Mouse (Mus musculus): ENCODE results near the gene Gnat2.

DNA sequence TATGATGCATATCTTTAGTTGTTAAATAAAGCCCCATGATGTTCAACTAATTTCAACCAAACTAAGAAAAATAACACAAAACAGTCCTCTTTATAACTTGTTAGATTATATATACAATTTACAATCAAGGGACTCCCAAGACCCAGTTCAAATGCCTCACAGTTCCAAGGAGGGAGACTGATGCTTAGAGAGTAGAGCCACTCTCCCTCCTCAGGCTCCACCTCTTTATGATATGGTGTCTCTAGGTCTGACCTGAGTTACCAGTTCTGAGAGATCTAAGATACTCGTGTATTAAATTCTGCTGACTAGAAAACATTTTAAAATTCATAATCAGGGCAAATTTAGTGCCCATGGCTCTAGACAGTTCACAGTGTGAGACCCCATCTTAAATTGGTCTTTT is 46.5 kb downstream of the Gnat2 start:
- TF ChIP-seq TAL1 (IDR thresholded peaks at IDR 0.05; ENCODE audit: low read length) = no peak
- no peak for TF ChIP-seq GATA1 (IDR thresholded peaks at IDR 0.05; ENCODE audit: low read length)
